Mouse (Mus musculus): ENCODE results near the gene Chadl. TPM values are rescaled to one million over a fixed set of nuclear protein-coding genes. Genes with fewer than 3 reads are reported as not detected.

The Chadl gene
- 1.7 TPM for polyA plus RNA-seq (2014; fragmentation: Illumina TruSeq; extraction: RNeasy Lipid Tissue Mini Kit (QIAGEN cat#74804); ENCODE audit: insufficient read depth, low read depth, low replicate concordance)

DNA sequence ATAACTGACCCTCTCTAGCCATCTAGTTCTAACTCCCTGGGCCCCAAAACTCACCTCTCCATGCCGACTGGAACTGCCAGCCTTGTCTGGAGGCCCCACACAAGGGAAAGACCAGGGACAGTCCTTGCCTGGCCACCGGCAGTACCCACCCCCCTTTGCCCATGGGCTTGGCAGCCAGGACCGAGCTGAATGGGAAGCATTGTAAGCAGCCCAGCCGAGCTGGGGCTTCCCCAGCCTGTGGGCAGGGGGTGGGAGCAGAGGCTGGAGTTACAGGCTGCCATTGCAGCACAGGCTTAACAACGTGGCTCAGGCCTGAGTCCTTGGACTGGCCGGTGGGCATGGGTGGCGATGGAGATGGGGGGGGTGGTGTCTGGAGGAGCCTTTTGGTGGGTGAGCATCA is at the start of gene Chadl:
Gene Chadl (minus strand): TSS at position 113 of the 400 bp plus-strand sequence.

DNA sequence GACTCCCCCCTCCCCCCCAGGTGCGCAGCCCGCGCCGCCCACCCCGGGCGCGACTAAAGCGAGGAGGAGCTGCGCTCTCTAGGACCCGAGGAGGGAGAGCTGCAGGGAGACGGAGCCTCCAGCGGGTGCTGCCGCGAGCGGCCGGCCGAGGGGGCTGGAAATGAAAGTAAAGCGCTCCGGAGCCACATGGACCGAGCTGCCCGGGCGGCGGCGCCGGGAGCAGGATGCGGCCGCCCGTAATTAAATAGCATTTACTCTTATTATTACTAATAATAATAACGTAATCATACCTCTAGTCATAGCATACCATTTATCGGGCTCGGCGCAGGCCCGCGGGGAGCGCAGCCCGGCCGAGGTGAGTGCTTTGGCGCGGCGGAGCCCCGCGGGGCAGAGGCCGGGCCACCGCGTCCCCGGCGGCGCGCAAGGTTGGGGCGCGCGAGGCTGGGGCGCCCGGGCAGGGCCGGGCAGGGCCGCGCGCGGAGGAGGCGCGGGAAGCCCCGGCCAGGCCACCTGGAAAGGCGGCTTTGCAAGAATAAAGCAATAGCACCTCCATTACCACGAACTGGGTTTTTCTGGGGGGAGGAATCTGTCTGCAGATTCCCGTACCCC is 48.0 kb upstream of the Chadl start, which contains the start of the genes Zc3h7b and Rangap1:
Gene Zc3h7b (plus strand): TSS at position 66 of the 609 bp plus-strand sequence.
Gene Rangap1 (minus strand): TSS at position 539 of the 609 bp plus-strand sequence.

GRCm38 (mm10) chr15:81663697-81664561 is 33.2 kb downstream of the Chadl start, which contains the start of gene L3mbtl2:
Gene L3mbtl2, plus strand, starts transcription at chr15:81663889.

Other genes starting within 250 kb of the Chadl start
- gene Rbx1, start 231.0 kb downstream of the Chadl start, polyA plus RNA-seq (2014; fragmentation: Illumina TruSeq; extraction: RNeasy Lipid Tissue Mini Kit (QIAGEN cat#74804); ENCODE audit: insufficient read depth, low read depth, low replicate concordance), result 146 TPM
- gene Ep300, start 111.9 kb downstream of the Chadl start, polyA plus RNA-seq (2014; fragmentation: Illumina TruSeq; extraction: RNeasy Lipid Tissue Mini Kit (QIAGEN cat#74804); ENCODE audit: insufficient read depth, low read depth, low replicate concordance), result 7.2 TPM
- gene L3mbtl2, start 33.4 kb downstream of the Chadl start, polyA plus RNA-seq (2014; fragmentation: Illumina TruSeq; extraction: RNeasy Lipid Tissue Mini Kit (QIAGEN cat#74804); ENCODE audit: insufficient read depth, low read depth, low replicate concordance), result 8.0 TPM
- gene Zc3h7b, start 47.8 kb upstream of the Chadl start, polyA plus RNA-seq (2014; fragmentation: Illumina TruSeq; extraction: RNeasy Lipid Tissue Mini Kit (QIAGEN cat#74804); ENCODE audit: insufficient read depth, low read depth, low replicate concordance), result 18.3 TPM
- gene Rangap1, start 48.2 kb upstream of the Chadl start, polyA plus RNA-seq (2014; fragmentation: Illumina TruSeq; extraction: RNeasy Lipid Tissue Mini Kit (QIAGEN cat#74804); ENCODE audit: insufficient read depth, low read depth, low replicate concordance), result 25.6 TPM
- gene Tef, start 105.1 kb upstream of the Chadl start, polyA plus RNA-seq (2014; fragmentation: Illumina TruSeq; extraction: RNeasy Lipid Tissue Mini Kit (QIAGEN cat#74804); ENCODE audit: insufficient read depth, low read depth, low replicate concordance), result 35.0 TPM
- 12.8 TPM for gene Tob2, start 161.5 kb upstream of the Chadl start, polyA plus RNA-seq (2014; fragmentation: Illumina TruSeq; extraction: RNeasy Lipid Tissue Mini Kit (QIAGEN cat#74804); ENCODE audit: insufficient read depth, low read depth, low replicate concordance)
- 55.8 TPM for gene Phf5a, start 174.6 kb upstream of the Chadl start, polyA plus RNA-seq (2014; fragmentation: Illumina TruSeq; extraction: RNeasy Lipid Tissue Mini Kit (QIAGEN cat#74804); ENCODE audit: insufficient read depth, low read depth, low replicate concordance)
- gene Aco2, start 175.0 kb upstream of the Chadl start, polyA plus RNA-seq (2014; fragmentation: Illumina TruSeq; extraction: RNeasy Lipid Tissue Mini Kit (QIAGEN cat#74804); ENCODE audit: insufficient read depth, low read depth, low replicate concordance), result 86.1 TPM
- gene Polr3h, start 229.0 kb upstream of the Chadl start, polyA plus RNA-seq (2014; fragmentation: Illumina TruSeq; extraction: RNeasy Lipid Tissue Mini Kit (QIAGEN cat#74804); ENCODE audit: insufficient read depth, low read depth, low replicate concordance), result 10.8 TPM
- gene Csdc2, start 239.5 kb upstream of the Chadl start, polyA plus RNA-seq (2014; fragmentation: Illumina TruSeq; extraction: RNeasy Lipid Tissue Mini Kit (QIAGEN cat#74804); ENCODE audit: insufficient read depth, low read depth, low replicate concordance), result 3.1 TPM